Mouse (Mus musculus) gastrocnemius, adult 18-20 months (tissue): ENCODE results near the gene Wipf2. TPM values are rescaled to one million over a fixed set of nuclear protein-coding genes. Genes with fewer than 3 reads are reported as not detected.
"Not testable (repeated sequence)": the region's sequence is repeated elsewhere in the genome, so short reads cannot be mapped to it uniquely, and the experiment has no call there.

Experiments used
- DNase-seq: peaks from one replicate; pipeline ENCODE4 v3.0.0; 2021; ENCODE audit warnings: low spot score
- long read RNA-seq, 2 experiments: library from polyadenylated mRNA; stranded (forward); transcript quantifications; one replicate each; pipeline ENCODE4 v2.0.0; 2021
- total RNA-seq, 2 experiments: library from RNA; stranded (reverse); gene quantifications; 2 replicates each; pipeline ENCODE4 v1.2.3; 2021

The Wipf2 gene
- total RNA-seq, result 1 to 10 TPM; 5.5 to 5.7 TPM
- long read RNA-seq, experiment 1, full-length matches to known transcripts, result 1 of 1 reads
- long read RNA-seq, experiment 1, partial matches to known transcripts, result 0 of 1 reads
- long read RNA-seq, experiment 1, other reads (novel, unspliced or antisense), result 0 of 1 reads
- long read RNA-seq, experiment 2, result 0 reads

- DNase-seq, result peak; percentile 97
Observed at GRCm38 (mm10) chr11:98863028-98863750, at the start of gene Wipf2. Gene Wipf2 (plus strand): TSS chr11:98863638.

- DNase-seq, result no peak
Observed at GRCm38 (mm10) chr11:98816706-98817239, 46.7 kb upstream of the Wipf2 start.

DNA sequence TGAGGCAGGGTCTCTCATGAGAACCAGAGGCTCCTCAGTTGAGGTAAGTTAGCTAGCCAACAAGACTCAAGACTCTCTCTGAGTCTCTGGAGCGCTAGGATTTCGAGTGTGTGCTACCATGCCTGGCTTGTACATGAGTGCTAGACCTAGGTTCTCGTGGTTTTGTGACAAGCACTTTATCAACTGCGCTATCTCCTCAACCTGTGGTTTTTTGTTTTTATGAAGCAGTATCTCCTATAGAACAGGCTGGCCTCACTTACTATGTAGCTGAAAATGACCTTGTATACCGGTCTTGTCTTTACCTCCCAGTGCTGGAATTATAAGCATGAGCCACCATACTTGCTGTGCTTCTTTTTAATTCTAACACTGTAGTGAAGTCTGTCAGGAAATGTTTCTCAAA is 42.5 kb upstream of the Wipf2 start:
- no peak for DNase-seq

DNA sequence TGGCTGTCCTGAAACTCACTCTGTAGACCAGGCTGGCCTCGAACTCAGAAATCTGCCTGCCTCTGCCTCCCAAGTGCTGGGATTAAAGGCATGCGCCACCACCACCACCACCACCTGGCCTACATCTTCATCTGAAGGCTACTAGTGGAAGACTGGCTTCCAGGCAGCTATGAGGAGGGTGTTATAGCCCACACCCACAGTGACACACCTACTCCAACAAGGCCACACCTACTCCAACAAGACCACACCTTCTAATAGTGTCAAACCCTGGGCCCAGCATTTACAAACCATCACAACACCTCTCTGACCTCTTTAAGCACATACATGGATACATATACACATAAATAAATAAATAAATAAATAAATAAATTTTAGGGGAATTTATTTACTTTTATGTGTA is 37.4 kb upstream of the Wipf2 start:
- DNase-seq, result not testable (repeated sequence)

GRCm38 (mm10) chr11:98827877-98828276 is 35.6 kb upstream of the Wipf2 start:
- DNase-seq, result no peak

DNA sequence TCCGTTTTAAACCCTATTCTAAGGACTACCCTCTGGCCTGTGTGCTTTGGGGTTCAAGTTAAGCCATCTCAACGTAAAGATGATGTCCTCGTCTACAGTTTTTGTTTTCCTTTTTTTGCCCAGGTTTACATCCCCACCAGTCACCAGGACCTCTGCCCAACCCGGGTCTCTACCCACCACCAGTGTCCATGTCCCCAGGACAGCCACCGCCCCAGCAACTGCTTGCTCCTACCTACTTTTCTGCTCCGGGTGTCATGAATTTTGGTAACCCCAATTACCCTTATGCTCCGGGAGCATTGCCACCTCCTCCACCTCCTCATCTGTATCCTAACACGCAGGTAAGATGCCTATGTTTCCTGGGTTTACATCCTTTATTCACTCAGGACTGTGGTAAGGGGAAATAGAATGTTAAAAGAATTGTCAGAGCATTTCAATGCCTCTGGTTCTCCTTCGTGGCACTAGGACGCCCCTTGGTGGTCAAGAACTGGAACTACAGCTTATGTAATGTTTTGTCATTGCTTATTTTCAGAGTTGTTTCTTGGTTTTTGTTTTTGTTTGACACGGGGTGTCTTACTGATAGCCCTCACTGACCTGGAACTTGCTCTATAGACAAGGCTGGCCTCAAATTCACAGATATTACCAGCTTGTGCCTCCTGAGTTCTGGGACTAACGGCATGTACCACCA is 34.2 kb upstream of the Wipf2 start:
- peak; percentile 42 for DNase-seq

DNA sequence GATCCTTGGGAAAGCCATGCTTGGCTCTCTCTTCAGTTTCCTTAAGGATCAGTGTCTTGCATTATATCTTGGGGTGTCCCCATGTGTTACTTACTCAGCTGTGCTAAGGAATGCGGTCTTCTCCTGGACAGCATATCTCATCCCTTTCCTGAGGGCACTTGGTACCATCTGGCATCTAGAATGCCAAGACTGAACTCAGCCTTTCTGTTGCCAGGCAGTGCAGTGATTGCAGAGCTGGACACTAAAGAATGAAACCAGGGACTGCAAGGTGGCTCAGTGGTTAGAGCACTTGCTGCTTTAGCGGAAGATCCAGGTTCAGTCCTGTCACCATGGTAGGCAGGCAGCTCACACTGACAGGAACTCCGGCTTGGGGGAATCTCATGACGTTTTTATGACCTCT is 33.6 kb upstream of the Wipf2 start:
- DNase-seq, result no peak

GRCm38 (mm10) chr11:98835296-98835695 is 28.1 kb upstream of the Wipf2 start:
- DNase-seq, result no peak

DNA sequence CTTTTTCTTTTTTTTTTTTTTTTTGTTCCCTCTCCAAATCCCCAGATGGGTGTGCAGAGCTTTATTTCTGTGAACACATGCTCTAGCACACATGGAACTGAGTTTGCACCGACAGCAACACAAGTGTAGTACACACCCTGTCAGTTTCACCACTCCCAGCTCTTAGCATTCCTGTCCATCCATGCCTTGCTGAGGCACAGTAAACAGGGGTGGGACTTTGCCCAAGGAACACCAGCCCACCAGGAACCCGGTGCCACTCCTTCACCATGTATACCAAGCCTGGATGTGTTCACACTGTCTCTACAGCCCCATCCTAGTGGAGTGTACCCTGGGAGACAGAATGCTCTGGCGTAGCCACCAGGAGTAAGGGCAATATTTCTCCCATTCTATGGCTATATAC is 27.7 kb upstream of the Wipf2 start:
- no peak for DNase-seq

- no peak for DNase-seq
Observed at GRCm38 (mm10) chr11:98836128-98836527, 27.3 kb upstream of the Wipf2 start.

DNA sequence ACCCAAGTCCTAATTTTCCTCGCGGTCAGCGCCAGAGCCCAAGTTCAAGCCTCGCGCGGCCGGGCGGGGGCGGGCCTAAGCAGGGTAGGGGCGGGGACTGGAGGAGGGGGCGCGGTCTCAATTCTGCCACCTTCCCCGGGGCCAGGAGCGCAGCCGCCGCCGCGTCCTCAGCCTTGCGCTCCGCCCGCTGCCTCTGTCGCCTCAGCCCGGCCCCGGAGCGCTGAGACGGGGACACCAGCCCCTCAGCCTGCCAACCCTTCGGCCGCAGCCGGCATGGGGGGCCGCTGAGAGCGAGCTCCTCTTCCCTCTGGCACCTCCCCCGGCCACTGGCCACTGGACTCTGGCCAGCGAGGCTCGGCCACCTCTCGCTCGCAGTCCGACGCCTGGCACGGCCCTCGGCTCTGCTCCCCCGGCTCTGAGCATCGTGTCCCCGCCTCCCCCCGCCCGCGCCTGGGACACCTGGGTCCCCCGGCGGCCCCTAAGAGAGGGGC is 26.7 kb upstream of the Wipf2 start, which contains the start of gene Rapgefl1:
TSS of gene Rapgefl1 (plus strand) at position 135 of the 491 bp plus-strand sequence.
- DNase-seq, result peak; percentile 78

- DNase-seq, result no peak
Observed at GRCm38 (mm10) chr11:98837231-98837704, 26.2 kb upstream of the Wipf2 start.

GRCm38 (mm10) chr11:98837917-98838316 is 25.5 kb upstream of the Wipf2 start:
- DNase-seq, result no peak

DNA sequence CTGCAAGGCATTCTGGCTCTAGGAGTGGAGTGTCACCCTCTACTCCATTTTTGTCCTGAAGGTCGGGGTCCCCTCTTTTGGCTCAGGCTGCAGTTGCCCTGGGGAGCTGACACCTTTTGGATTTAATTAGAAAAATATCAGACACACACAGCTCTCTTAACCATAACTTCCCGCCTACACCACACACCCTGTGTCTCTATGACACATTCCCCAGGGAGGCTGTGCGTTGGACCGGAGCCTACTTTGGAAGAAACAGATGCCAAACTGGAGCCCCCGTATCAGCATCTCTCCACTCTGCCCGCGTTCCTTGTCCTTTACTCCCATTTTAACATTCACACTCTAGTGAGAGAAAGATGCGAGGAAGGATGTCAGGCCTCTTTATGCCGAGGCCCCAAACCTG is 24.9 kb upstream of the Wipf2 start:
- DNase-seq, result no peak

DNA sequence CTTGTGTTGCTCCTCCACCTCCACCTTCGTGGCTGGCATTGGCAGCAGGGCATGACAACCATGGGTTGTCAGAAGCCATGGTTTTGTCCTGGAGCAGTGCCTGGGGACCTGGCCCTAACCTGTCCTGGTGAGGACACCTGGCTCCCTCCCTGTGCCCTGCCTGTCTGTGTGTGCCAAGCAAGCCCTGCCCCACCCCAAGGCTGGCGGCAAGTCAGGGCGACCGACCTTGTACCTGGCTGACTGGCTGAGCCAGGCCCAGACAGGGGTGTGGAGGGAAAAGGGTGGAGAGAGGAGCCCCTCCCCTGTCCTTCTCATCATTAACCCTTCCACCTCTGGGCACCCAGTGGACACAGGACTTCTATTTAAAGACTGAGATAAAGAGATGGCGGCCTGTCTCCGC is 24.0 kb upstream of the Wipf2 start:
- no peak for DNase-seq

DNA sequence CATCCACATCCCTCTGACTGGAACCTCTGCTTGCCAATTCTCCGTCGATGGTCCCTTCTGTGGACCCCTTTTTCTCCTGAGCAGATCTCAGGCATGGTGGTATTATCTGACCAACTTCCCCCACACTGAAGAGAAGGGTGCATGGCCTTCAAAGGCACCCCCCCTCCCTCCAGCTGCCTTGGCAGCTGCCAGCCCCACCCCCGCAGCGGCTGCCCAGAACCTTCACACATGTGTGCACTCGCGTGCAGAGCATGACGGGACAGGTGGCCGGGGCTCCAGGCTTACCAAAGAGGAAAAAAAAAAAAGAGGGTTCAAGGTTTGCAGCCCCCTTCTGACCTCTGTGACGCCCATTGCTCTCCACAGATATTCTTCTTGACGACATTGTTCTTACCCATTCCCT is 23.5 kb upstream of the Wipf2 start:
- no peak for DNase-seq

- DNase-seq, result no peak
Observed at GRCm38 (mm10) chr11:98846016-98846415, 17.4 kb upstream of the Wipf2 start.

DNA sequence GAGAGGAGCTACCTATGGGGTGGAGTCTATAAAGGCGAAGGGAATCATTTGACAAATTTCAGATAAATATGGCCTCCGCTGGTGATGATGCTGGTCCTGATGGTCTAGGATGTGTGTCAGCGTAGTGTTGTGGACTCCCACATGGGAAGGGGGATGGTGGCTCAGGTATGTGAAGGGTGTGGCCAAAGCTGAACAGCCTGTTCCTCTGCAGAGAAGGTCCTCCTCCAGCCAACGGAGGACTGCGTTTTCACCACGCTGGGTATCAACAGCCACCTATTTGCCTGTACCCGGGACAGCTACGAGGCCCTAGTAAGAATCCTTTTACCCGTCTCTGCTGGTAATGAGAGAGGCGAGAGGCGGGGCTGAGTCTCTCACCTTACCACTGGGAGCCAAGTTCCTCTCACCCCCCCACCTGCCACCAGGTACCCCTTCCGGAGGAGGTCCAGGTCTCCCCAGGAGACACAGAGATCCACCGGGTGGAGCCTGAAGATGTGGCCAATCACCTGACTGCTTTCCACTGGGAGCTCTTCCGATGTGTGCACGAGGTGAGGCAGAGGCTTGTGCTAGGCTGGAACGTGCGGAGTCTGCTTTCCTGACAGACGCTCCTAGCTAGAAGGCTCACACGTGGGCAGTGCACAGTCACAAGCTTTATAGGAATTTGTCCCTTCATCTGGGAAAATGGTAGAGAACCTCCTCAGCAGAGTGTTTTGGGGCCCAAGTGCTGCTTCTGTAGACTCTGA is 16.4 kb upstream of the Wipf2 start:
- DNase-seq, result no peak

DNA sequence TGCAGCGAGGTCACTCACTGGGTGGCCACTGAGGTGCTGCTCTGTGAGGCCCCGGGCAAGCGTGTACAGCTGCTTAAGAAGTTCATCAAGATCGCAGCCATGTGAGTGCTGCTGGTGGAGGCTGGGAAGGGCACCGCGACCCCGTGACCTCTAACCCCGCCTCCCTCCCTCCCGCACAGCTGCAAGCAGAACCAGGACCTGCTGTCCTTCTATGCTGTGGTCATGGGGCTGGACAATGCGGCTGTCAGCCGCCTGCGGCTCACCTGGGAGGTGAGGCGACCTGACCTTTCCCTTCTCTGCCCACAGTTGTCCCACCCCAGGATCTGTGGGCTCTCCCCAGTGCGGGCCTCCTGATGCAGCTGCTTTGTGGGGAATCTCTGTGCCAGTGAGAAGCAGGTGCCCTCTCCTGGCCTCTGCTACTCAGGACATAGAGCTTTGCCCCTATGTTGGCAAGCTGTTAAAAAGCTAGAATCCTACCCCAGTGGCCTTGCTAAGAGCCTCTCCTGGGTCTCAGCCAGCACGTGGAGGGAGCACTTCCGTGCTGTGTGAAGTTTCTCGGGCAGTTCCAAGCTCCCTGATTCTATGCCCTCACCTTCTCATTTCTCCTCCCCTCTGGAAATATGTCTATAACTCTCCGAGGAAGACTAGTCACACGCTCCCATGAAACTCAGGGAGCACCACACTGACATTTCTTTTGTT is 14.1 kb upstream of the Wipf2 start:
- no peak for DNase-seq
